Mouse (Mus musculus) spleen, postnatal 4 days (tissue): ENCODE results near the gene Krtap6-1.
"Not testable (repeated sequence)": the region's sequence is repeated elsewhere in the genome, so short reads cannot be mapped to it uniquely, and the experiment has no call there.

Experiments
- DNase-seq, 2 experiments: peaks; one replicate each; pipeline ENCODE4 v3.0.0; 2022; ENCODE audit warnings: low spot score in 2 of 2

The Krtap6-1 gene

DNA sequence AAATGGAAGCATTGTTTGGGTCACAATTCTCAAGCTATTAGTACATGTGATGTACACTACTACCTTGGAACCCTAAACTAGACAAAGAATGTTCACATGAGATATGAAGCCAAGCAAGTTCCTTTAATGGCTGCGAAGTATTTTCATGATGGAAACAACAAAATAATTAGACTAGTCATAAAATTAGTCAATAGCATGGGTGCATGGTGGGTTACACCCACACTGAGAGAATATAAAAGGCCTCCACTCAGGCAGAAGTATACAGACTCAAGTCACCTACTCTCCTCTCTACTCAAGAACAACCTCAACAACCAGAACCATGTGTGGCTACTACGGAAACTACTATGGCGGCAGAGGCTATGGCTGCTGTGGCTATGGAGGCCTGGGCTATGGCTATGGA lies at the start of gene Krtap6-1:
Krtap6-1 (plus strand) TSS at position 301 of the 400 bp plus-strand sequence.
- not testable (repeated sequence) for DNase-seq

DNA sequence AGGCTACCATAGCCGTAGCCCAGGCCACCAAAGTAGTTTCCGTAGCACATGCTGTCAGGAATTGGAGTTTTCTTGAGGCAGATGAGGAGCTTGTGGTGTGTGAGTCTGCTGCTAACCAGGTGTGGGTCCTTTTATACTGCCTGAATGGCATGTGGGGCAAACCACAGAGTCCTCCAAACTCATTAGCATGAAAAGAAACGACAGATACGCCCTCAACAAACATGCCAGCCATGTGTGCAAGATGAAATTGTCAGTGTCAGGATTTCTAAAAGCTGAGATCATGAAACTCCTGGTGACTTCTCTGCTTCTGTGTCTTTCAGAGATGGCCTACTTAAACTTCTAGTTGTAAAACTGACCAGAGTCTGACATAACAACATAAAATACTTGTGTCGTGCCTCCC lies 20.8 kb upstream of the Krtap6-1 start, which contains the start of gene Krtap22-2:
Krtap22-2 (minus strand) TSS at position 101 of the 400 bp plus-strand sequence.
- DNase-seq = no peak

DNA sequence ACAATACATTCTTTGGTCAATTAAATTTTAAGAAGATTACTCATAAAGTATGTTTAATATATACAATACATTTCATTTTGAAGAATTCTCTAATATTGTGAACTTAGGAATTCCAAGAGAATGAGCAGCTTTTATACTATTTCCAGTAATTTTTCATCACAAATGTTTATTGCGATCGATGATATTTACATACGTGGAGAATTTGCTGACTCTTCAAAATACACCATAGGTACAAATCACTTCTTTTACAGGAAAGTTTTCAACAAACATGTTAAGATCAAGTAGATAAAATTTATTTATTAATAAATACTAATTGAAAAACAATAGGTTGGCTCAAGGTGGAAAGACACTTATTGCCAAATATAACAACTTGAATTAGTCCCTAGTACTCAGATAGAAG lies 17.5 kb upstream of the Krtap6-1 start:
- no peak for DNase-seq

DNA sequence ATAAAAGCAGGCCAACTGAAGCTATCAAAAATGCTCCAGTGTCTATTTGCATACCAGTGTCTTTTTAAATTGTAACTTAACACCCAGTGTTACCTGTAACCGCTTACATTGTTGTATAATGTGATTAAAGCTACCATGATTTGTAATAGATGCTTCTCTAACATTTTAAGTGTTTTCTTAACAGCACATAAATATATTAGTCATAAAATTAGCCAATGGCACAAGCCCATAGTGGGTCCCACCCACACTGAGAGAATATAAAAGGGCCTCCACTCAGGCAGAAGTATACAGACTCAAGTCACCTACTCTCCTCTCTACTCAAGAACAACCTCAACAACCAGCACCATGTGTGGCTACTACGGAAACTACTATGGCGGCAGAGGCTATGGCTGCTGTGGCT lies 16.5 kb upstream of the Krtap6-1 start, which contains the start of gene Gm10229:
Gm10229 (plus strand) TSS at position 301 of the 400 bp plus-strand sequence.
- DNase-seq = not testable (repeated sequence)

DNA sequence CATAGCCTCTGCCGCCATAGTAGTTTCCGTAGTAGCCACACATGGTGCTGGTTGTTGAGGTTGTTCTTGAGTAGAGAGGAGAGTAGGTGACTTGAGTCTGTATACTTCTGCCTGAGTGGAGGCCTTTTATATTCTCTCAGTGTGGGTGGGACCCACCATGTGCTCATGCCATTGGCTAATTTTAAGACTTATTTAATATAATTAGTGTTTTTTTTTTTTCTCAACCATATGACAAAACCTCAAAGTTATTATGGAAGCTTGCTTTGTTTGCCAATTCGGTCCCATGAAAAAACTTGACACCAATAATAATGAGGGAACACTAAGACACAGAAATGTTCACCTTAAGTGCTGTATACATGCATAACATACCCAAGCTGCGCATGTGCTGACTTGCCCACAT lies 9.9 kb downstream of the Krtap6-1 start, which contains the start of gene Gm10228:
Gm10228 (minus strand) TSS at position 101 of the 400 bp plus-strand sequence.
- DNase-seq = not testable (repeated sequence)

DNA sequence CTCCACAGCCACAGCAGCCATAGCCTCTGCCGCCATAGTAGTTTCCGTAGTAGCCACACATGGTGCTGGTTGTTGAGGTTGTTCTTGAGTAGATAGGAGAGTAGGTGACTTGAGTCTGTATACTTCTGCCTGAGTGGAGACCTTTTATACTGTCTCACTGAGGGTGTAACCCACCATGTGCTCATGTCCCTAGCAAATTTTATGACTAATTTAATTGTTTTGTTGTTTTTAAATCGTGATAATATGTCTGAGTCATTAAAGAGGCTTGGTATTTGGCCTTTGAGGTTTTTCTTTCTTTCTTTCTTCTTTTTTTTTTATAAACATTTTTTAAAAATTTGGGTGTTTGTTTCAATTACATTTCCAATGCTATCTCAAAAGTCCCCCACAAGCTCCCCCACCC lies 16.3 kb downstream of the Krtap6-1 start, which contains the start of gene Krtap6-5:
Krtap6-5 (minus strand) TSS at position 101 of the 400 bp plus-strand sequence.
- no peak for DNase-seq

DNA sequence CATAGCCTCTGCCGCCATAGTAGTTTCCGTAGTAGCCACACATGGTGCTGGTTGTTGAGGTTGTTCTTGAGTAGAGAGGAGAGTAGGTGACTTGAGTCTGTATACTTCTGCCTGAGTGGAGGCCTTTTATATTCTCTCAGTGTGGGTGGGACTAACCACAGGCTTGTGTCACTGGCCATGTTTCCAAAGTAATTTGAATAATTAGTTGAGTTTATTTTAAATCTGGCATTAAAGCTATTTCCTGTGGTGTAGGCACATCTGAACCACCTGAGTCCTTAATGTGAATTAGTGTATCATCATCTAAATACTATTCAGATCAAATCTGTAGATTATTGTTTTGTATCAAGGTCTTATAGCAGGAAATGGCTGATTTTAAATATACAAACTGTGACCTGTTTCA lies 32.4 kb downstream of the Krtap6-1 start, which contains the start of gene 1110025L11Rik:
1110025L11Rik (minus strand) TSS at position 101 of the 400 bp plus-strand sequence.
- not testable (repeated sequence) for DNase-seq

DNA sequence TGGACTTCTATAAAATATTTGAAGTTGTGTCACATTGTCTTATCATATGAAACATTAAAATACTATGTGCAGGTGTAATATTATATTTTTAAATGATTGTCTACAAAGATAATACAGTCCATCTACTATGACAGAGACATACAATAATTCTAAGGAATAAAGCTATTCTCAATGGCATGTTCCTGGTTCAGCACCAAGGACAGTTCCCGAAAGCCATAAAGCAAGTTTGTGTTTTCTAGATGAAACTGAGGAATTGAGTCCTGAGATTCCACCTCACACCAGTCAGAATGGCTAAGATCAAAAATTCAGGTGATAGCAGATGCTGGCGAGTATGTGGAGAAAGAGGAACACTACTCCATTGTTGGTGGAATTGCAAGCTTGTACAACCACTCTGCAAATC lies 39.5 kb downstream of the Krtap6-1 start:
- not testable (repeated sequence) for DNase-seq
